ENCODE assay signal across 8 mouse cellular contexts in the genomic region with DNA sequence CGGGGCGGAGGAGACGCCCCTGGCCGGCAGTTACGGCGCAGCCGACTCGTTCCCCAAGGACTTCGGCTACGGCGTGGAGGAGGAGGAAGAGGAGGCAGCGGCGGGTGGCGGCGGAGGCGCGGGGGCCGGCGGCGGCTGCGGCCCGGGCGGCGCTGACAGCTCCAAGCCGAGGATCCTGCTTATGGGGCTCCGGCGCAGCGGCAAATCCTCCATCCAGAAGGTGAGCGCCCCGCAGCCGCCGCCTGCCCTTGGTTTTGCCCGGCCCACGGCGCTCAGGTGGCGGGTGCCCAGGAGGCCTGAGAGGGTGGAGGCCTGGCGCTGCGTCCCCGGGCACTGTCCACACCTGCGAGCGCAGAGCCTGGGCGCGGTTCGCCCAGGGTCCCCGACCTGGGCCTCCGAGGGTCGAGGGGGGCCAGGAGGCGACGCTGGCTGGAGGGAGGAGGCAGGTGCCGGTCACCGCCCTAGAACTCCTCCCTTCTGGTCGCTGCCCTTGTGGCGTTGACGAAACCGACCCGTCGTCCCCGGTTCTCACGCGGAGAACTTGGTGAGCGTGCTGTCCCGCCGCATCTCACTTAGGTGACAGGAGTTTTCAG. TPM values are rescaled to one million over a fixed set of nuclear protein-coding genes. Genes with fewer than 3 reads are reported as not detected.
DNase-seq lines count a peak whose midpoint lies in the region; ATAC-seq and TF ChIP-seq lines count a peak whose summit lies in the region.

Gene 4930535I16Rik (minus strand): TSS at position 475 of the 593 bp plus-strand sequence.

- H3K9ac ChIP-seq in heart, adult 2 months (ENCODE audit: low read depth, low read length), result peak within 1 kb of the TSS; percentile 99
- H3K9ac ChIP-seq in hindbrain, embryonic 14.5 days, result peak within 1 kb of the TSS; percentile 96
- peak within 1 kb of the TSS; percentile 95 for H3K9ac ChIP-seq in liver, embryonic 15.5 days
- H3K9ac ChIP-seq in neural tube, embryonic 12.5 days, result peak within 1 kb of the TSS; percentile 89

- intact Hi-C loops in heart, adult 2 months (cut with DNase I), result loop anchor here (1.0 to 10.0 kb wide), 2 partner anchors 13 to 783 kb away; partner anchors contain the start of genes Mycbp and Ppie

- 1% methylated on average over 61 of the region's 63 CpGs for WGBS in heart, adult 2 months
- WGBS in hindbrain, embryonic 14.5 days, result under 1% methylated on average over 61 of the region's 63 CpGs
- WGBS in liver, embryonic 15.5 days (ENCODE audit: insufficient replicate concordance), result under 1% methylated on average over 55 of the region's 63 CpGs
- WGBS in neural tube, embryonic 12.5 days, result under 1% methylated on average over 63 of the region's 63 CpGs

- peak within 1 kb of the TSS; percentile 90 for H3K27ac ChIP-seq in heart, adult 2 months
- H3K27ac ChIP-seq in hindbrain, embryonic 14.5 days, result peak within 1 kb of the TSS; percentile 86
- peak within 1 kb of the TSS; percentile 91 for H3K27ac ChIP-seq in liver, embryonic 15.5 days (replicated peaks)
- peak within 1 kb of the TSS; percentile 57 for H3K27ac ChIP-seq in neural tube, embryonic 12.5 days

- peak within 1 kb of the TSS; percentile 95 for H3K4me3 ChIP-seq in heart, adult 2 months
- peak within 1 kb of the TSS; percentile 99 for H3K4me3 ChIP-seq in hindbrain, embryonic 14.5 days (replicated peaks; ENCODE audit: low read length)
- peak within 1 kb of the TSS; percentile 90 for H3K4me3 ChIP-seq in liver, embryonic 15.5 days (replicated peaks)
- peak within 1 kb of the TSS; percentile 99 for H3K4me3 ChIP-seq in neural tube, embryonic 12.5 days

- H3K36me3 ChIP-seq in heart, adult 2 months (ENCODE audit: control insufficient read depth, insufficient read depth, low read length), result peaks cover 22% of the 10 kb centered on the region
- peaks cover 42% of the 10 kb centered on the region for H3K36me3 ChIP-seq in hindbrain, embryonic 14.5 days (replicated peaks; ENCODE audit: control insufficient read depth, insufficient read depth)
- H3K36me3 ChIP-seq in liver, embryonic 15.5 days (replicated peaks), result peaks cover 35% of the 10 kb centered on the region
- H3K36me3 ChIP-seq in neural tube, embryonic 12.5 days, result peaks cover 18% of the 10 kb centered on the region

- DNase-seq in heart, adult 2 months, result no peak
- no peak for DNase-seq in heart, adult 11 months
- DNase-seq in NIH3T3 (ENCODE audit: low read depth), result peak; percentile 40
- DNase-seq in hindbrain, embryonic 14.5 days (ENCODE audit: low spot score), result peak; percentile 27
- DNase-seq in cerebellum, postnatal 4 days (ENCODE audit: low spot score in 2 of 2), result no peak

- peak within 1 kb of the TSS; percentile 60 for H3K4me2 ChIP-seq in hindbrain, embryonic 14.5 days (replicated peaks)
- H3K4me2 ChIP-seq in liver, embryonic 15.5 days, result peak within 1 kb of the TSS; percentile 98
- peak within 1 kb of the TSS; percentile 94 for H3K4me2 ChIP-seq in neural tube, embryonic 12.5 days (replicated peaks)

- TF ChIP-seq CTCF in heart, adult 2 months (IDR thresholded peaks at IDR 0.05), result no peak

- peaks cover 5% of the 10 kb centered on the region for H3K4me1 ChIP-seq in heart, adult 2 months (ENCODE audit: control insufficient read depth, insufficient read depth, low read length)
- H3K4me1 ChIP-seq in hindbrain, embryonic 14.5 days (replicated peaks; ENCODE audit: control insufficient read depth, insufficient read depth, low read length), result peaks cover 25% of the 10 kb centered on the region
- H3K4me1 ChIP-seq in liver, embryonic 15.5 days (replicated peaks), result peaks cover 35% of the 10 kb centered on the region
- peaks cover 19% of the 10 kb centered on the region for H3K4me1 ChIP-seq in neural tube, embryonic 12.5 days

- H3K9me3 ChIP-seq in hindbrain, embryonic 14.5 days (ENCODE audit: control insufficient read depth, low read length), result no peaks in the 10 kb centered on the region
- no peaks in the 10 kb centered on the region for H3K9me3 ChIP-seq in liver, embryonic 15.5 days (replicated peaks)
- H3K9me3 ChIP-seq in neural tube, embryonic 12.5 days, result no peaks in the 10 kb centered on the region

- peak; percentile 68 for ATAC-seq in erythroid progenitor cell, adult 5-6 weeks (replicated peaks; ENCODE audit: low FRiP score, poor library complexity, severe bottlenecking)
- no peak; the same call in none of the 2 replicates for ATAC-seq in hindbrain, embryonic 14.5 days (ENCODE audit: low FRiP score)
- ATAC-seq in liver, embryonic 15.5 days (ENCODE audit: insufficient read depth), result peak; percentile 59
- peak; percentile 69 for ATAC-seq in neural tube, embryonic 12.5 days (ENCODE audit: low FRiP score, low read depth)

- no peaks in the 10 kb centered on the region for H3K27me3 ChIP-seq in heart, adult 2 months (ENCODE audit: control insufficient read depth, insufficient read depth, low read length)
- H3K27me3 ChIP-seq in hindbrain, embryonic 14.5 days (ENCODE audit: control insufficient read depth, insufficient read depth, low read length), result no peaks in the 10 kb centered on the region
- H3K27me3 ChIP-seq in liver, embryonic 15.5 days, result no peaks in the 10 kb centered on the region
- H3K27me3 ChIP-seq in neural tube, embryonic 12.5 days (replicated peaks), result no peaks in the 10 kb centered on the region

- no peak for TF ChIP-seq POLR2A in heart, adult 2 months (IDR thresholded peaks at IDR 0.05; ENCODE audit: insufficient read depth, low read depth, low read length)

- H3K79me2 ChIP-seq in heart, adult 2 months (replicated peaks; ENCODE audit: control insufficient read depth, insufficient read depth, low read length), result peaks cover 12% of the 10 kb centered on the region

- no peak for TF ChIP-seq EP300 in heart, adult 2 months (IDR thresholded peaks at IDR 0.05; ENCODE audit: insufficient read depth, low read depth, low read length)

RNA-seq across cellular contexts. Expression of gene 4930535I16Rik, which starts in this region (rescaled TPM):
- not detected for total RNA-seq in heart, adult 2 months (2021)
- not detected in 2 replicates for polyA plus RNA-seq in heart, adult 2 months (2012; rRNA removed)
- not detected in 2 replicates for total RNA-seq in erythroid progenitor cell, adult 5-6 weeks (2015; ENCODE audit: low replicate concordance)
- total RNA-seq in erythroid progenitor cell, adult 5-6 weeks (2017; ENCODE audit: low replicate concordance), result not detected in 2 replicates
- not detected in 2 replicates for polyA plus RNA-seq in hindbrain, embryonic 14.5 days (2014; fragmentation: Nextera tagmentation; extraction: Ambion mirVana)
- not detected in 2 replicates for polyA plus RNA-seq in liver, embryonic 15.5 days (2015; fragmentation: Nextera tagmentation; extraction: Ambion mirVana)
- polyA plus RNA-seq in neural tube, embryonic 12.5 days (2016; fragmentation: Nextera tagmentation; extraction: Ambion mirVana), result not detected in 2 replicates

Comparison
In these comparisons a context has a peak if more than half of its experiments do, and no peak if none do; other contexts are left out.
1. Peak in ATAC-seq in erythroid progenitor cell, adult 5-6 weeks; RNA of the gene not detected or under 1 TPM.
2. Peak in DNase-seq, H3K4me3 ChIP-seq, H3K27ac ChIP-seq, H3K9ac ChIP-seq and H3K4me2 ChIP-seq in hindbrain, embryonic 14.5 days; RNA of the gene not detected or under 1 TPM.
3. Peak in ATAC-seq, H3K4me3 ChIP-seq, H3K27ac ChIP-seq, H3K9ac ChIP-seq and H3K4me2 ChIP-seq in liver, embryonic 15.5 days; RNA of the gene not detected or under 1 TPM.
4. Peak in ATAC-seq, H3K4me3 ChIP-seq, H3K27ac ChIP-seq, H3K9ac ChIP-seq and H3K4me2 ChIP-seq in neural tube, embryonic 12.5 days; RNA of the gene not detected or under 1 TPM.